Mouse (Mus musculus) heart, embryonic 16.5 days (tissue): ENCODE data around the gene Stradb. TPM values are rescaled to one million over a fixed set of nuclear protein-coding genes. Genes with fewer than 3 reads are reported as not detected.

Experiments used
- ATAC-seq: fragments of 200-750 bp; cut with Nextera tagmentation; replicated peaks from 2 replicates; pipeline ENCODE4 v1.8.0; 2017; ENCODE audit warnings: moderate number of reproducible peaks; ENCODE audit not compliant: insufficient read depth, low FRiP score; ENCODE audit errors: extremely low read depth
- H3K27ac ChIP-seq: fragments of 300-500 bp; sonication (generic); 2 replicates; pipeline ENCODE4 v1.5.1; 2014; ENCODE audit warnings: mild to moderate bottlenecking, low read length, control low read depth, moderate library complexity
- H3K27me3 ChIP-seq: fragments of 300-500 bp; sonication (generic); 2 replicates; pipeline ENCODE4 v1.6.1; 2014; ENCODE audit warnings: low read length, mixed read lengths; ENCODE audit not compliant: control insufficient read depth, insufficient read depth
- H3K36me3 ChIP-seq: fragments of 300-500 bp; sonication (generic); 2 replicates; pipeline ENCODE4 v1.6.1; 2014; ENCODE audit not compliant: control insufficient read depth, insufficient read depth
- H3K4me1 ChIP-seq: fragments of 300-500 bp; sonication (generic); 2 replicates; pipeline ENCODE4 v1.6.1; 2014; ENCODE audit warnings: low read length, mixed read lengths; ENCODE audit not compliant: control insufficient read depth, insufficient read depth
- H3K4me2 ChIP-seq: fragments of 300-500 bp; sonication (generic); 2 replicates; pipeline ENCODE4 v1.6.1; 2014; ENCODE audit warnings: low read depth, mild to moderate bottlenecking, control low read depth, low read length
- H3K4me3 ChIP-seq: fragments of 300-500 bp; sonication (generic); 2 replicates; pipeline ENCODE4 v1.5.1; 2014; ENCODE audit warnings: mild to moderate bottlenecking, control low read depth, low read length
- H3K9ac ChIP-seq: fragments of 300-500 bp; sonication (generic); 2 replicates; pipeline ENCODE4 v1.6.1; 2014; ENCODE audit warnings: low read length, control low read depth
- H3K9me3 ChIP-seq: fragments of 300-500 bp; sonication (generic); replicated peaks from 2 replicates; pipeline ENCODE4 v1.6.1; 2016; ENCODE audit warnings: low read length; ENCODE audit not compliant: control insufficient read depth
- WGBS: fragments of 180-500 bp; shearing (Covaris S2); extraction: QIAGEN DNeasy Blood & Tissue Kit; methylation state at CpG from one replicate; pipeline ENCODE4 v1.1.7; 2014; 5-methylcytosine and 5-hydroxymethylcytosine counted together
- polyA plus RNA-seq: library from polyadenylated mRNA; unstranded; fragments of >200 nt; fragmentation: Nextera tagmentation; extraction: Ambion mirVana; gene quantifications from 2 replicates; pipeline ENCODE4 v1.2.1, GENCODE M21; 2015

Stradb gene
- polyA plus RNA-seq, 1 experiment from 2014 or later, result 25.9 TPM

DNA sequence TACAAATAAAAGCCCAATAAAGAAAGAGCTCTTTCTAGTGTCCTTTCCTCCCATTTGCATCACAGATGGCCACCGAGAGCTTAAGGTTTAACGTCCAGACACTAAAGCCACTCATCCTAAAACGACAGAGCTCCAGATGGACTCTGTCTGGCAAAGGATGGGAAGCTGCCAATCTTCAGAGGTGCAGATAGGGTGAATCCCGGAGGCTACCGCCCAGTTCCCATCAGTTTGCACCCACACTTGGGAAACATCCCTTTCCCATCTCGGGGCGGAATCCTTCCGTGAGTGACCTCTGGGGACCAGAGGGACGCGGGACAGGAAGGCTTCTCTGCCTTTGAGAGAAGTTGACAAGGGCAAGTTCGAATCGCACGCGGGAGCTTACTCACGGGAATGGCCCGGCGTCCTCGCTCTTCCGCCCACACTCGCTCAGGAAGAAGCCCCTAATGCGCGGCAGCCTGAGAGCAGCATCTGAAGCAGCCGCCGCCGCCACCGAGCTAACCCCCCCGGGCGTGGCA lies 414 bp upstream of the Stradb start:
- under 1% methylated on average over 28 of the region's 28 CpGs for WGBS
- Histone ChIP-seq H3K4me3 (peak overlapping the region; percentile 74), H3K36me3 (peaks cover 3% of the 10 kb centered on the region; the same call in 1 of the 2 replicates), H3K4me2 (peak overlapping the region; percentile 71), H3K9me3 (no peaks in the 10 kb centered on the region), H3K27me3 (no peaks in the 10 kb centered on the region), H3K27ac (peak overlapping the region; percentile 86), H3K4me1 (peaks cover 42% of the 10 kb centered on the region), H3K9ac (peak overlapping the region; percentile 86)
- no peak; the same call in 1 of the 2 replicates for ATAC-seq

DNA sequence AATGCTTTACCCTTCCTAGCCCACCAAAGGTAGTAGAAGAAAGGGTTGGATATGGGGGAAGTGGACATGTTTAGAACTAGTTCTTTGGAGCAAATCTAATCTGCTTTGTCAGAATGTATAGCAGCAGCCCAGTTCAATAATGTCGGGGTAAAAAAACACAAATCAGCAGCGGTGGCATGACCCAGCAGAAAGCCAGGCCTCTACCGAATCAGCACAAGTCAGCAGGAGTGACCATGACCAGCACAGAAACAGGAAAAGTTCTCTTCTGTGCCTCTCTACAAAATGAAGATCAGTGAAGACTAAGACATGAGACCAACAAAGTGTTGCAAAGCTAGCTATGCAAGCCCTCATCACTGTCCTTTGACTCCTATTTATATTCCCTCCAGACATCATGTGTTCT lies 9.0 kb downstream of the Stradb start:
- 85% methylated on average over 3 of the region's 3 CpGs for WGBS

DNA sequence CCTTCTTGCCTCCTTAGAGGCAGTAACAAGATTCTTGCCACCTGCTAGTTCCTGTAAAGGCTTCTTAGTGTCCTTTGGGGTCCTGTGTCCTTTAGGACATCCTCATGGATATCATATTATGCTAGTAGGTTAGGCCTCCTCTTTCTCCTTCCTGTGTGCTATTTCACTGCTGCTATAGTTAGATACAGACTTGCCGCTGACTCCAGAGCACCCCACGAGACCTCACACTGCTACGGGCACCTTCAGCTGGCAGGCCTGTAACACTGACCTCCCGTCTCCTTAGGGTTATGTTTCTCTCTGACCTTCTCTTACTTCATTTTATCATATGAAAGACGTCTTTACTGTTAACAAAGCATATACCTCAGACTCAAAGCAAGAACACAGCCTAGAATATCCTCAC lies 11.3 kb downstream of the Stradb start:
- no peak for ATAC-seq
- 79% methylated on average over 5 of the region's 5 CpGs for WGBS
- no peak overlapping the region for H3K4me2 ChIP-seq

More for the DNA sequence above, 9.0 kb downstream of the Stradb start:
- no peak overlapping the region for H3K4me3 ChIP-seq
- no peak for ATAC-seq
- H3K27me3 ChIP-seq, result no peaks in the 10 kb centered on the region
- H3K36me3 ChIP-seq, result peaks cover 24% of the 10 kb centered on the region
- no peak overlapping the region for H3K9ac ChIP-seq
- no peak overlapping the region for H3K4me2 ChIP-seq
- H3K9me3 ChIP-seq, result no peaks in the 10 kb centered on the region
- H3K4me1 ChIP-seq, result no peaks in the 10 kb centered on the region
- no peak overlapping the region for H3K27ac ChIP-seq

DNA sequence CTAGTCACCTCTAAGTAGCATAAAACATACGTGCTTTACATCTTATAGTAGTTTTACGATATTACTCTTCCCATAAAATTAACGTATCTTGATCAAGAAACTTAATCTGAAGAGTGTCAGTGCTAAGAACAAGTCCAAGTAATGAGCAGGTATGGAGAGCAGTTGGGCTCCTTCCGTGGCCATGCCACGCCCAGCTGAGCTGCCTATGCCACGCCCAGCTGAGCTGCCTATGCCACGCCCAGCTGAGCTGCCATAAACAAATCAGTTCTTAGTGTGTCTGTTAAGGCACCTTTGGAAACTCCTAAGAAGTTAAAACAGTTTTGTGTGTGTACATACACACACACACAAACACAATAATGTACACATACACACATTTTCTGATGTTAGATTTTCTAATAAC lies 19.8 kb downstream of the Stradb start:
- H3K27ac ChIP-seq, result no peak overlapping the region
- H3K9ac ChIP-seq, result no peak overlapping the region
- no peak for ATAC-seq
- WGBS, result 83% methylated on average over 7 of the region's 7 CpGs
- H3K9me3 ChIP-seq, result no peaks in the 10 kb centered on the region
- H3K36me3 ChIP-seq, result peaks cover 6% of the 10 kb centered on the region; the same call in 1 of the 2 replicates
- H3K4me3 ChIP-seq, result no peak overlapping the region
- no peaks in the 10 kb centered on the region for H3K27me3 ChIP-seq
- H3K4me1 ChIP-seq, result no peaks in the 10 kb centered on the region
- H3K4me2 ChIP-seq, result no peak overlapping the region

More for the DNA sequence above, 11.3 kb downstream of the Stradb start:
- no peak overlapping the region for H3K9ac ChIP-seq
- H3K27ac ChIP-seq, result no peak overlapping the region
- H3K4me3 ChIP-seq, result no peak overlapping the region
- H3K36me3 ChIP-seq, result peaks cover 21% of the 10 kb centered on the region
- no peaks in the 10 kb centered on the region for H3K27me3 ChIP-seq
- H3K9me3 ChIP-seq, result no peaks in the 10 kb centered on the region
- no peaks in the 10 kb centered on the region for H3K4me1 ChIP-seq

DNA sequence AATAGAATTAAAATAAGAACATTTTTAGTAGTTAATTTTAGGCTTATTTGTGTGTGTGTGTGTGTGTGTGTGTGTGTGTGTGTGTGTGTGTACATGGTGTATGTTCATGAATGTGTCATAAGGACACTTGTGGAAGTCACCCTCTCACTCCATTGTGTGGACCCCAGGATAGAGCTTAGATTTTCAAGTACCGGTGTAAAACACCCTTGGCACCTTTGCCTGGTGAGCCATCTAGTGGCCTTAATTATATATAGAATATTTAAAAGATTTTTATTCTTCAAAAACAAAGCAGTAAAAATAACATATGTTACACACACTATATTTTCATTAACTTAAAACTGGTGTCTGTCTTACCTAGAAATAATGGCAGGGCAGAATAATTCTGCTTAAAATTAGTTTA lies 20.4 kb downstream of the Stradb start:
- no peak overlapping the region for H3K4me3 ChIP-seq
- ATAC-seq, result no peak

DNA sequence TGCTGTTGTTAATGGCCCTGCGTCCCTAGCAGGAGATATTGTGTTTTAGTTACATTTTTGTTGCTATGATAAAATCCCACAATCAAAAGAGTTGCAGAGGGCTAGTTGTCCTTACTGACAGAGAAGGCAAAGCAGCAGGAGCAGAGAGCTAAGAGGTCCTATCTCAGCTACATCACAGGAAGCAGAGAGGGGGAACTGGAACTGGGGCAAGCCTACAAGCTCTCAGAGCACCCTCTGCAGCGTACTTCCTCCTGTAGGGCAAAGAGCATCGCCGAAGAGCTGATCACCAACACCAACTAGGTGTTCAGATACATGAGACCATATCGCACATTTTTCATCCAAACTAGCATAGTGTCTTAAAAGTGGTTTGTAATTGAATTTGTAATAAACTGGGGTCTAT lies 22.0 kb downstream of the Stradb start:
- Histone ChIP-seq H3K4me2 (no peak overlapping the region), H3K9me3 (no peaks in the 10 kb centered on the region), H3K36me3 (peaks cover 6% of the 10 kb centered on the region; the same call in 1 of the 2 replicates), H3K4me3 (no peak overlapping the region), H3K27ac (no peak overlapping the region), H3K4me1 (no peaks in the 10 kb centered on the region), H3K9ac (no peak overlapping the region), H3K27me3 (no peaks in the 10 kb centered on the region)
- ATAC-seq, result no peak
- WGBS, result 76% methylated on average over 5 of the region's 5 CpGs

More for the DNA sequence above, 20.4 kb downstream of the Stradb start:
- Histone ChIP-seq H3K9ac (no peak overlapping the region), H3K36me3 (peaks cover 6% of the 10 kb centered on the region; the same call in 1 of the 2 replicates), H3K4me2 (no peak overlapping the region), H3K27me3 (no peaks in the 10 kb centered on the region), H3K9me3 (no peaks in the 10 kb centered on the region), H3K27ac (no peak overlapping the region), H3K4me1 (no peaks in the 10 kb centered on the region)
- 26% methylated on average over 1 of the region's 1 CpGs for WGBS

DNA sequence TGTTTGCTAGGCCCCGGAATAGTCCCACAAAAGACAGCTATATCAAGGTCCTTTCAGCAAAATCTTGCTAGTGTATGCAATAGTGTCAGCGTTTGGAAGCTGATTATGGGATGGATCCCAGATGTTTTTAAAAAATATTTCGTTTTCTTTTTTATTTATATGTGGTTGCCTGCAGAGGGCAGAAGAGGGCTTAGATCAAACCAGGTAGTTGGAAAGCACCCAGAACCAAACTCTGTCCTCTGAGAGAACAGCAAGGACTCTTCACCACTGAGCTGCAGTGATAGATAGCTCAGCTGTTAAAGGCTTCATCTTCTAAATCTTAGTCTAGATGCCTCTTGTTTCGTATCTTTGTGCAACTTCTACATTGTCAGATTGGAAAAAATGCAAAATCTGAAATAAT lies 35.9 kb downstream of the Stradb start:
- WGBS, result 33% methylated on average over 4 of the region's 4 CpGs
- H3K9ac ChIP-seq, result no peak overlapping the region
- H3K4me2 ChIP-seq, result no peak overlapping the region
- H3K9me3 ChIP-seq, result no peaks in the 10 kb centered on the region
- H3K27ac ChIP-seq, result no peak overlapping the region
- H3K36me3 ChIP-seq, result no peaks in the 10 kb centered on the region
- no peaks in the 10 kb centered on the region for H3K4me1 ChIP-seq
- ATAC-seq, result no peak
- H3K27me3 ChIP-seq, result no peaks in the 10 kb centered on the region
- H3K4me3 ChIP-seq, result no peak overlapping the region

DNA sequence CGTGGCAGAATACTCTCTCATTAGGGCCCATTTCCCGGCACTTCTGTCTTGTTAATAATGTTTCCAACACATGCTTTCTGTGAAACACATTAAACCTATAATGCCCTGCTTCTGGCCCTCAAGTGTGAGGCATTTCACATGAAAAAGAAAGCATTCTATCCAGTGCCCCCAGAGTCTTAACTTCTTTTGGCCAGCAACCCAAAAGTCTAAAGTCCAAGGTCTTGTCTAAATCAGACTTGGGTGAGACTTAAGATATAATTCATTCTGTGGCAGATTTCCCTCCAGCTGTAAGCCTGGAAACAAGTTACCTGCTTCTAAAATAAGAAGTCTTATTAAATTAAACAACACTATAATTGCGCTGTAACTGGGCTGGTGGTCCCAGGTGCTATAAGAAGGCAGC lies 48.2 kb downstream of the Stradb start:
- ATAC-seq, result no peak
- WGBS, result 75% methylated on average over 3 of the region's 3 CpGs
- H3K9me3 ChIP-seq, result peaks cover 4% of the 10 kb centered on the region; the same call in 1 of the 2 replicates
- no peak overlapping the region for H3K4me3 ChIP-seq
- no peak overlapping the region for H3K4me2 ChIP-seq
- H3K4me1 ChIP-seq, result no peaks in the 10 kb centered on the region
- no peaks in the 10 kb centered on the region for H3K27me3 ChIP-seq
- no peaks in the 10 kb centered on the region for H3K36me3 ChIP-seq
- no peak overlapping the region for H3K27ac ChIP-seq
- no peak overlapping the region for H3K9ac ChIP-seq

DNA sequence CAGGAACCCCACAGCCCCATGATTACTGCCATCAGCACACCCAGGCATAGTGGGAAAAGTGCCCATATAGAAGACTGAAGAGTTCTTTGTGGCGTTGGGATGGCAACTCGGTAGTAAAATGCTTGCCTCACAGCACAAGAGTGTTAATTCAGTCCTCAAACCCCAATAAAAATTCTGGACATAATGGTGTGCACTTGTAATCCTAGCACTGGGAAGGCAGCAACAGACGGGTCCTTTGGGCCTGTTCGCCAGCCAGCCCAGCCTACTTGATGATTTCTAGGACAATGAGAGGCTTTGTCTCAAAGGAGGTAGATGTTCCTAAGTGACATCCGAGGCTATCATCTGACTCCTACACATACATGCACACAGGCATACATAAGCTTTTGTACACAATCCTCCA lies 64.4 kb downstream of the Stradb start:
- Histone ChIP-seq H3K4me2 (no peak overlapping the region), H3K27me3 (no peaks in the 10 kb centered on the region), H3K4me1 (no peaks in the 10 kb centered on the region), H3K9ac (no peak overlapping the region), H3K9me3 (no peaks in the 10 kb centered on the region), H3K4me3 (no peak overlapping the region), H3K27ac (no peak overlapping the region), H3K36me3 (no peaks in the 10 kb centered on the region)
- no peak for ATAC-seq
- WGBS, result 72% methylated on average over 5 of the region's 5 CpGs
